Mouse (Mus musculus) liver, adult 2 months (tissue): ENCODE measurements around the gene Irx1. TPM values are rescaled to one million over a fixed set of nuclear protein-coding genes. Genes with fewer than 3 reads are reported as not detected.

Experiments used
- DNase-seq: peaks from one replicate; pipeline ENCODE4 v3.0.0-alpha.2; 2011; ENCODE audit warnings: low read depth, low spot score; ENCODE audit errors: extremely low read depth
- H3K27ac ChIP-seq: fragments of 200-500 bp; replicated peaks from 2 replicates; pipeline ENCODE4 v1.5.1; 2012; ENCODE audit warnings: low read depth, mild to moderate bottlenecking, control low read depth, inconsistent platforms, low read length; ENCODE audit not compliant: insufficient read depth
- H3K27me3 ChIP-seq: fragments of 200-500 bp; 2 replicates; pipeline ENCODE4 v1.6.1; 2012; ENCODE audit warnings: mild to moderate bottlenecking, moderate library complexity, low read length, inconsistent platforms; ENCODE audit not compliant: control insufficient read depth, insufficient read depth
- H3K36me3 ChIP-seq: fragments of 200-500 bp; 2 replicates; pipeline ENCODE4 v1.6.1; 2012; ENCODE audit warnings: low read length, inconsistent platforms; ENCODE audit not compliant: control insufficient read depth, insufficient read depth
- H3K4me1 ChIP-seq: fragments of 200-500 bp; 2 replicates; pipeline ENCODE4 v1.6.1; 2011; ENCODE audit warnings: low read length; ENCODE audit not compliant: control insufficient read depth, insufficient read depth
- H3K4me3 ChIP-seq: fragments of 200-500 bp; 2 replicates; pipeline ENCODE4 v1.5.1; 2011; ENCODE audit warnings: low read depth, mild to moderate bottlenecking, control low read depth, low read length, moderate library complexity; ENCODE audit not compliant: insufficient read depth
- H3K79me2 ChIP-seq: fragments of 200-500 bp; 2 replicates; pipeline ENCODE4 v1.6.1; 2012; ENCODE audit warnings: inconsistent platforms, mild to moderate bottlenecking, low read length, moderate library complexity; ENCODE audit not compliant: control insufficient read depth, insufficient read depth
- H3K9ac ChIP-seq: fragments of 200-500 bp; 2 replicates; pipeline ENCODE4 v1.6.1; 2012; ENCODE audit warnings: low read depth, mild to moderate bottlenecking, control low read depth, inconsistent platforms, low read length
- CTCF ChIP-seq: fragments of 200-500 bp; IDR thresholded peaks from 2 replicates; pipeline ENCODE4 v1.5.1; 2011; ENCODE audit warnings: low read depth, low read length, control low read depth
- POLR2A ChIP-seq: fragments of 200-500 bp; IDR thresholded peaks from 2 replicates; pipeline ENCODE4 v1.6.1; 2011; ENCODE audit warnings: low read length, control low read depth; ENCODE audit not compliant: insufficient read depth; ENCODE audit errors: extremely low read depth
- WGBS: fragments of 180-500 bp; shearing (Covaris S2); methylation state at CpG from one replicate; pipeline ENCODE4 v1.1.7; 2018; 5-methylcytosine and 5-hydroxymethylcytosine counted together
- polyA plus RNA-seq: library from polyadenylated mRNA; depleted of rRNA; stranded (reverse); fragments of >200 nt; gene quantifications from 2 replicates; pipeline ENCODE4 v1.2.3, GENCODE M21; 2012
- total RNA-seq: library from RNA; depleted of rRNA; stranded (reverse); fragments of >200 nt; gene quantifications from 2 replicates; pipeline ENCODE4 v1.2.3, GENCODE M21; 2014

Irx1 gene
- total and polyA plus RNA-seq, 2 experiments, result 0.18 to 0.29 TPM

DNA sequence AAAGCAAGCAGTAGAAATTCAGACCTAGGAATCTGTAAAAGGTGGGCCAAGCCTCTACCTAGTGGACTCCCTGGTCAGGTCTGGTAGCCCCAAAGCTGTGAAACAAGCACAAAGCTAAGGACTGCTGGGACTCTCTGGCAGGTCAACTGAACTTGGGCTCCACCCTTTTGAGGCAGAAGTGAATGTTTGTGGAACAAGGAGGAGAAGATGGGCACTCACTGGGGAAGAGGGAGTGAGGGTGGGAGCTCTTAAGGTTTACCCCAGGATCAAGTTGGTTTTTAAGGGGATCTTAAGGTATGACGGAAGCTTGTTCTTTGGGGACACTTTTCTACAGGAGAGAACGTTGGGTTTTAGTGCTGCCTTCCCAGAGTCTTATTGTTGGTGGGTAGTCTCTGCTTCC lies 3.1 kb upstream of the Irx1 start:
- 22% methylated on average over 2 of the region's 2 CpGs for WGBS
- no peaks in the 10 kb centered on the region for H3K79me2 ChIP-seq
- H3K4me3 ChIP-seq, result no peak overlapping the region
- H3K27ac ChIP-seq, result no peak overlapping the region
- H3K27me3 ChIP-seq, result peaks cover 24% of the 10 kb centered on the region
- TF ChIP-seq CTCF (no peak), POLR2A (no peak)
- H3K4me1 ChIP-seq, result peaks cover 2% of the 10 kb centered on the region; the same call in 1 of the 2 replicates
- no peaks in the 10 kb centered on the region for H3K36me3 ChIP-seq
- H3K9ac ChIP-seq, result no peak overlapping the region
- no peak for DNase-seq

DNA sequence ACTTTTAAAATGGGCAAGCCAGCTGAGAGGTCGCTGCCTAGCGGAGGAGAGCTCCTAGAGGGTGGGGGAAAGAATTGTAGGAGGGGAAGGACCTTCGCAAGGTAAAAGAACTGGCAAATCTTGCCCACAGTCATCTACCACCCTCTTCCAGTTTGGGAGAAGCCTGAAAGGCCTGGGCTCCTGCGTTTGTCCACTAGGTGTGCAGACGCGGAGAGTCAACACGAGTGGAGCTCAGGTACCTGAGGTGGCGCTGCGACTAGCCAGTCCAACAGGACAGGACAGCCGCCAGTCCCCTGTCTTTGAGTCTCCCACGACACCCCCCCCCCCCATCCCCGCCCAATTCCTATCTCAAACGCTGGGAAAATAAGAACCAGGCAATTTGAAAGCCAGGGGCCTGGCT lies 843 bp upstream of the Irx1 start:
- Histone ChIP-seq H3K27ac (no peak overlapping the region), H3K4me3 (no peak overlapping the region), H3K27me3 (peaks cover 30% of the 10 kb centered on the region), H3K4me1 (peaks cover 2% of the 10 kb centered on the region; the same call in 1 of the 2 replicates), H3K9ac (no peak overlapping the region), H3K36me3 (no peaks in the 10 kb centered on the region), H3K79me2 (no peaks in the 10 kb centered on the region)
- 6% methylated on average over 13 of the region's 13 CpGs for WGBS
- TF ChIP-seq CTCF (no peak), POLR2A (no peak)
- peak; percentile 1 for DNase-seq

DNA sequence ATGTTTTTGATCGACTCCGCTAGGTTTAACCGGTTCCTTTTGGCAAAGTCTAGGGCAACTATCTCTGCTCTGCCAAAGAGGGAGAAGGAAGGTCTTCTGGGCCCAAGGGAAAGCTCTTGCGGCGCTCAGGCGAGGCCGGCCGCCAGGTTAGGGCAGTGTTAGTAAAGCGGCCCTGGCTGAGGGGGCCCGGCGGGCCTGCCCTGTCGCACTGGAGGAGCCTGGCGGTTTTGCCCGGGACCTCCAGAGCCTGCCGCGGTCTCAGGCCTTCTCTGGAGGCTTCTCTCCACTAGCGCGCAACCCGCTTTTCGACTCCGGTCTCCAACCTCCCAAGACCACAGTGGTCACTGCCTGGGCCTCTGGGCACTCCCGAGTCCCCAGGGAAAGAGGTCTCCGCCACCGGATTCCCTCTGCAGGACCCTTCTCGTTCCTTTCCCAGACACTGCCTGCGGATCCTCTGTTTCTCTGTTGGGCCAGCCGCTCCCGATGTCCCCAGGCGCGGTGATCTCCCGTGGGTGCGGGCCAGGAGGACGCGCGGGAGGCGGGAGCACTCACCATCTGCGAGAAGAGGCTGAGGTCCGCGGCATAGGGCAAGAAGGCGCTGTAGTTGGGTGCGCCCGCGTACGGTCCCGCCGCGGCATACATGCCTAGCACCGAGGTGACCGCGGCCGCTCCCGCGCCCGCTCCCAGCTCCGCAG lies 715 bp downstream of the Irx1 start:
- peaks cover 35% of the 10 kb centered on the region for H3K27me3 ChIP-seq
- H3K4me3 ChIP-seq, result peak overlapping the region; percentile 24; the same call in 1 of the 2 replicates
- WGBS, result 2% methylated on average over 55 of the region's 55 CpGs

DNA sequence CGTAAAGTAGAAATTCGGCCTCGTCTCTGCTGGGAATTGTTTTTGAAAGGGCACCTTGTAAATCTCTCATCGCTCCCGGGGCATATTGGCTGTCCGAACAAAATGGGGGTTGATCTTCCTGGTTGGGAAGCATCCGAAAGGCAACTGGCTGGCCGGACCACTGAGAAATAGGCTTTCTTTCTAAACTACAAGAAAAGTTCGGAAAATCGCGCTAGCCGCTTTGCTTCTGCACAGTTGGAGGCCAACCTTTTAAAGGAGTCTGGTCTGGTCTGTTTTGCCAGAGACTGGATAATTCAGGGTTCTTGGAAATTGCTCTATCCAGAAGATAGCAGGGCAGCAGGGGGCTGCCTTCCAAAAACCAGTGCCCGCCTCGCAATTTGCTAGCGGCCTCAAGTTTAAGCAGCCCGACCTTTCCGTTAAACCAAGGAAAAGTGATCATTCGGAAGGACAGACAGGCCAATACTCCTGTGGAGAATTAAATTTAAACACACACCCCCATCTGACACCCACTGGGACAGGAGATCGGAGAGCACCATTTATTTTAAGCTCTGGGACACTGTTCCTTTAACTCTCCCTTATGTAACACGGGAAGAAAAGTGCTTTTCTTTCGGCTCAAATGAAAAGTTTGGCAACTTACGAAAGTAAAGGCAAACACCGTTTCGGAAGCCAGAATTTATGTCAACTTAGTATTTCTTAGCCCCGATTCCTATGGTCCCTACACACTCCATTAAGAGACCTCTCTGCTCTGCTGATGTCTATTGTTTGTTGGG lies 1.4 kb downstream of the Irx1 start:
- H3K27me3 ChIP-seq, result peaks cover 34% of the 10 kb centered on the region
- no peak overlapping the region for H3K27ac ChIP-seq
- H3K9ac ChIP-seq, result no peak overlapping the region
- H3K4me3 ChIP-seq, result no peak overlapping the region
- TF ChIP-seq CTCF (no peak), POLR2A (no peak)
- peaks cover 2% of the 10 kb centered on the region; the same call in 1 of the 2 replicates for H3K4me1 ChIP-seq
- no peaks in the 10 kb centered on the region for H3K79me2 ChIP-seq
- peak; percentile 18 for DNase-seq
- WGBS, result 4% methylated on average over 25 of the region's 25 CpGs
- H3K36me3 ChIP-seq, result no peaks in the 10 kb centered on the region

More for the DNA sequence above, 715 bp downstream of the Irx1 start:
- Histone ChIP-seq H3K36me3 (no peaks in the 10 kb centered on the region), H3K27ac (no peak overlapping the region), H3K79me2 (no peaks in the 10 kb centered on the region), H3K4me1 (peaks cover 2% of the 10 kb centered on the region; the same call in 1 of the 2 replicates), H3K9ac (no peak overlapping the region; the same call in 1 of the 2 replicates)
- TF ChIP-seq CTCF (no peak), POLR2A (no peak)
- no peak for DNase-seq

DNA sequence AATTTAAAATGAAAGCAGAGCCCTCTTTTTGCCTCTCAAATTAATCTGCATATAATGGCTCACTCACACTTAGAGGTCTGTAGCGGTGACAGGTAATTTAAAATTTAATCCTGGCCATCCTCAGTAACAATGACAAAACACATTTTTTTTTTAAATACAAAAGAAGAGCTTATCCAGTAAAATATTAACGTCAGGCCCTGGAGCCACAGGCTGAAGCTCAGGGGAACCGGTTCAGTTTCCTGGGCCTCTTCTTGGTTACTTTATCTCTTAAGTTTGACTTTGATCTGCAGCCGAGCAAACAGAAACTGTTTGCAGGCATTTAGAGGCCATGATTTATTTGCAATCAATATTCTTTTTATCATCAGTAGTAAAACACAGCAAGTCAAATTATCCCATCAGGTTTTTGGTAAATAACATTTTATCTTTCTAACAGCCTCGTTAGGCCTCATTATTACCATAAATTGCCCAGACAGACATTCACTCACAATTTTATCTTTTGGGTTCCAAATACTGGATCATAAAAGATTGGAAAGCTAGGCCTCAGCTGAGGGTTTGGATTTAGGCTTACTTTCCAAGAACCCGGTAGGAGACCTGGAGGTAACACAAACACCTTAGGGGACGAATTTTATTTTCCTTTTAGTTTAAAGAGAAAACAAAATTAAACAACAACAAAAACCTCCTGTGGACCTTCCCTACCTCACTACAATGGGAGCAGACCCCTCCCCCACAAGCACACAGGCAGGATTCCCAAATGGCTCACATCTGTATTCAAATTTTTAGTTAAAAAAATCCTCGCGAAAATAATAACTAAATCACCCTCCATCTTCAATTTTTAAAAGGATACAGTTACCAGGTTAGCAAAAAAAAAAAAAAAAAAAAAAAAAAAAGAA lies 2.4 kb downstream of the Irx1 start:
- peak; percentile 66 for DNase-seq
- peaks cover 38% of the 10 kb centered on the region for H3K27me3 ChIP-seq
- H3K36me3 ChIP-seq, result no peaks in the 10 kb centered on the region
- no peaks in the 10 kb centered on the region for H3K79me2 ChIP-seq
- no peak overlapping the region for H3K4me3 ChIP-seq
- no peak for TF ChIP-seq CTCF
- no peak for TF ChIP-seq POLR2A
- no peak overlapping the region for H3K27ac ChIP-seq
- H3K9ac ChIP-seq, result no peak overlapping the region
- peaks cover 2% of the 10 kb centered on the region; the same call in 1 of the 2 replicates for H3K4me1 ChIP-seq
- WGBS, result 5% methylated on average over 9 of the region's 9 CpGs
